Mouse (Mus musculus) intestine, embryonic 14.5 days (tissue): Measurements from ENCODE around the gene Kif26b. TPM values are rescaled to one million over a fixed set of nuclear protein-coding genes. Genes with fewer than 3 reads are reported as not detected.

ENCODE experiments used
- ATAC-seq: fragments of 200-750 bp; cut with Nextera tagmentation; replicated peaks from 2 replicates; pipeline ENCODE4 v1.8.0; 2017; ENCODE audit warnings: low read depth, moderate number of reproducible peaks, moderate TSS enrichment, moderate library complexity; ENCODE audit not compliant: low FRiP score, low TSS enrichment
- DNase-seq: peaks from one replicate; pipeline ENCODE4 v3.0.0-alpha.2; 2018; ENCODE audit warnings: low spot score
- H3K27ac ChIP-seq: fragments of 300-500 bp; sonication (generic); 2 replicates; pipeline ENCODE4 v1.5.1; 2014; ENCODE audit warnings: low read depth, mild to moderate bottlenecking, control low read depth
- H3K27me3 ChIP-seq: fragments of 300-500 bp; sonication (generic); replicated peaks from 2 replicates; pipeline ENCODE4 v1.6.1; 2014; ENCODE audit warnings: low read length, control low read depth; ENCODE audit not compliant: control insufficient read depth, insufficient read depth
- H3K36me3 ChIP-seq: fragments of 300-500 bp; sonication (generic); 2 replicates; pipeline ENCODE4 v1.6.1; 2014; ENCODE audit warnings: low read length, control low read depth; ENCODE audit not compliant: control insufficient read depth, insufficient read depth
- H3K4me1 ChIP-seq: fragments of 300-500 bp; sonication (generic); replicated peaks from 2 replicates; pipeline ENCODE4 v1.6.1; 2014; ENCODE audit warnings: low read length, control low read depth, mixed read lengths; ENCODE audit not compliant: control insufficient read depth, insufficient read depth
- H3K4me2 ChIP-seq: fragments of 300-500 bp; sonication (generic); 2 replicates; pipeline ENCODE4 v1.6.1; 2014; ENCODE audit warnings: low read length
- H3K4me3 ChIP-seq: fragments of 300-500 bp; sonication (generic); 2 replicates; pipeline ENCODE4 v1.5.1; 2014; ENCODE audit warnings: low read depth, low read length, control low read depth, mixed read lengths
- H3K9ac ChIP-seq: fragments of 300-500 bp; sonication (generic); 2 replicates; pipeline ENCODE4 v1.6.1; 2014; ENCODE audit warnings: mild to moderate bottlenecking, low read length
- H3K9me3 ChIP-seq: fragments of 300-500 bp; sonication (generic); 2 replicates; pipeline ENCODE4 v1.6.1; 2016; ENCODE audit warnings: low read length, control low read depth; ENCODE audit not compliant: control insufficient read depth
- WGBS: fragments of 180-500 bp; shearing (Covaris S2); extraction: QIAGEN DNeasy Blood & Tissue Kit; methylation state at CpG from one replicate; pipeline ENCODE4 v1.1.7; 2014; 5-methylcytosine and 5-hydroxymethylcytosine counted together
- polyA plus RNA-seq: library from polyadenylated mRNA; unstranded; fragments of >200 nt; fragmentation: Nextera tagmentation; extraction: Ambion mirVana; gene quantifications from 2 replicates; pipeline ENCODE4 v1.2.1, GENCODE M21; 2014

Gene Kif26b
- polyA plus RNA-seq, 1 experiment from 2014 or later, result 8.8 TPM

DNA sequence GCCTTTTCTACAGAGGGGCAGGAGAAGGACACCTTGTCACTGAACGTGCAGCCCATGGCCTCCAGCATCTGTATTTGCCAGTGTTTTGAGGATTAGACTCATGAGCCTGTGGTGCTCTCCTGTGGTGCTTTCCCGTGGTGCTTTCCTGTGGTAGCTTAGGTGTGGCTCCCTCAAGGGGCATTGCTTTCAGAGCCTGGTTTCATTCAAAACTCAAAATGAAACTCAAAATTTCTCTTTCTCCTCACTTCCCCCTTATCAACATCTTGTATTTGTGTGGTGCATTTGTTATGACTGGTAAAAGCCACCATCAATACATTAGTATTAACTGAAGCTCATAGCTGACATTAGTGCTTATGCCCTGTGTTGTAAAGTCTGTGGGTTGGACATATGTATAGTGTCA, 112.9 kb downstream of the Kif26b start:
- H3K9ac ChIP-seq, result no peak overlapping the region
- H3K27me3 ChIP-seq, result no peaks in the 10 kb centered on the region
- ATAC-seq (no peak), DNase-seq (no peak)
- H3K4me3 ChIP-seq, result no peak overlapping the region
- 70% methylated on average over 2 of the region's 2 CpGs for WGBS
- H3K4me1 ChIP-seq, result peaks cover 26% of the 10 kb centered on the region
- H3K36me3 ChIP-seq, result no peaks in the 10 kb centered on the region
- no peaks in the 10 kb centered on the region for H3K9me3 ChIP-seq
- no peak overlapping the region for H3K4me2 ChIP-seq
- H3K27ac ChIP-seq, result no peak overlapping the region

DNA sequence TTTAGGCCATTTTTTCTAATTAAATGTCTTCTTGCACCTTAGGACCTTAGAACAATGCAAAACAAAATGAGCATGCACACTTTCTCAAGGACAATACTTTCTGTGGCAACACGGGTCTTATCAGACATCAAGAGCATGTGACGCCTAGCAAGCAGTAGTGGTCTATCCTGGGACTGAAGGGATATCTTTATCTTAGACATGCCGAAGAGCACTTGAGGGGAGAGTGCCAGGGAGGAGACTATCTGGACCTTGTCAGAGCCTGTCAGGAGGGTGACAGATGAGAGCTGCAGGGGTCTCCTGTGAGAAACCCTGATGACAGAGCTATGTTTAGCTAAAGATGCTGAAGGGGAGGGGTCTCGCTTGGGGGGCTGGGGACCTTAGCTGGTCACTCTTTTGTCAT, 116.0 kb downstream of the Kif26b start:
- WGBS, result 62% methylated on average over 4 of the region's 4 CpGs
- H3K4me2 ChIP-seq, result no peak overlapping the region
- ATAC-seq (no peak), DNase-seq (no peak)
- no peak overlapping the region for H3K9ac ChIP-seq
- H3K27me3 ChIP-seq, result no peaks in the 10 kb centered on the region
- peaks cover 14% of the 10 kb centered on the region for H3K4me1 ChIP-seq
- no peak overlapping the region for H3K4me3 ChIP-seq
- H3K9me3 ChIP-seq, result no peaks in the 10 kb centered on the region
- no peaks in the 10 kb centered on the region for H3K36me3 ChIP-seq
- H3K27ac ChIP-seq, result no peak overlapping the region

DNA sequence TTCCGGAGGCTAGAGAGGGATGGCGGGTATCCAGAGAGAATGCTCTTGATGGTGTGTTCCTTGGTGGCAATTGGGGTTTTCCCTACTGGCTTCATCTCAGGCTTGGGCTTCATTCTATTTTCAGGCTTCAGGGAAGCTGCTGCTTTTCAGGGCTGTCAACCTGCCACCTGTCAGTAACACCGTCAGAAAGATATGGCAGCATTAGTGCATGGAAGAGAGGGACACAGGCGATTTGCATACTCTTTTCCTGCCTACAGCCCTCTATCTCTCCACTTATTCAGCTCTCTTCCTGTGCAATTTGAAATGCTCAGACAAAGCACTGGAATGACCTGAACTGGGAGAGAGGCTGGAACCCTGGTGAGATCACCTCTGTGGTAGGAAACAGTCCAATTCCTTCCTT, 117.7 kb downstream of the Kif26b start:
- H3K9me3 ChIP-seq, result no peaks in the 10 kb centered on the region
- H3K4me1 ChIP-seq, result peaks cover 6% of the 10 kb centered on the region
- no peak overlapping the region for H3K27ac ChIP-seq
- H3K36me3 ChIP-seq, result no peaks in the 10 kb centered on the region
- WGBS, result 90% methylated on average over 4 of the region's 4 CpGs
- H3K4me2 ChIP-seq, result no peak overlapping the region
- ATAC-seq, result no peak
- DNase-seq, result no peak
- H3K9ac ChIP-seq, result no peak overlapping the region
- H3K4me3 ChIP-seq, result no peak overlapping the region
- H3K27me3 ChIP-seq, result no peaks in the 10 kb centered on the region

DNA sequence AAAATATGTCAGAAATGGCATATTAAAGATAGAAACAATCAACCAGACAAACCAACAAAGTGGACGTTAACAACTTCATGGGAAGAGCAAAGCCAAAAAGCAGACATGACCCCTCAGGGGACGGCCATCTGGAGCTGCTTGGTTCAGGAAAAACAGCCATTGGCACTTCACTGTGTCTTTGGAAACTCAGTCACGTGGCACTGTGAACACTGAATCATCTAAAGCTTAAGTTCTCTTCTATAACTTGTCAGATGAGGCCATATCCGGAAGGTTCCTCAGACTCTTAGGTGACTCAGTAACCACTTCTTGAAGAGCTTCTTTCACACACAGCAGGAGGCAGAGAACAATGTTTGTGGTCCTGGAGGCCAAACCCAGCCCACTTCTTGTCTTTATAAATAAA, 126.6 kb downstream of the Kif26b start:
- Histone ChIP-seq H3K4me2 (no peak overlapping the region), H3K36me3 (no peaks in the 10 kb centered on the region), H3K27ac (no peak overlapping the region), H3K4me3 (no peak overlapping the region), H3K9me3 (no peaks in the 10 kb centered on the region), H3K9ac (no peak overlapping the region), H3K4me1 (peaks cover under 1% of the 10 kb centered on the region; the same call in 1 of the 2 replicates), H3K27me3 (no peaks in the 10 kb centered on the region)
- WGBS, result 80% methylated on average over 4 of the region's 4 CpGs
- DNase-seq (no peak), ATAC-seq (no peak)

DNA sequence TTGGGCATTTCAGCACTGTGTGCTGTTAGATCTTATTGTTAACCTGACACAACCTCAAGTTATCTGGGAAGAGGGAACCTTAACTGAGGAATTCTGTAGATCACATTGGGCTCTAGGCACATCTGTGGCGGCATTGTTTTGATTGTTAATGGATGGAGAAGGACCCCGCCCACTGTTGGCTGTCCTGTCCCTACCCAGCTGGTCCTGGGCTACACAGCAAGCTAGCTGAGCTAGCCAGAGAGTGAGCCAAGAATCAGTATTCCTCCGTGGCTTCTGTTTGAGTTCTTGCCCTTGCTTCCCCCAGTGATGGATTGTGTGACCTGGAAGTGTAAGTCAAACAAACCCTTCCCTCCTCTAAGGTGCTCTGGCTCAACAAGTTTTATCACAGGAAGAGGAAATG, 132.1 kb downstream of the Kif26b start:
- Histone ChIP-seq H3K36me3 (no peaks in the 10 kb centered on the region), H3K4me1 (peaks cover 15% of the 10 kb centered on the region; the same call in 1 of the 2 replicates), H3K4me3 (no peak overlapping the region), H3K9ac (no peak overlapping the region), H3K9me3 (no peaks in the 10 kb centered on the region), H3K27ac (no peak overlapping the region), H3K4me2 (0 out of 2 replicates have a peak overlapping the region, but pooled peaks have one; percentile 3), H3K27me3 (no peaks in the 10 kb centered on the region)
- DNase-seq, result no peak
- peak; percentile 33; the same call in 1 of the 2 replicates for ATAC-seq
- 26% methylated on average over 3 of the region's 3 CpGs for WGBS

DNA sequence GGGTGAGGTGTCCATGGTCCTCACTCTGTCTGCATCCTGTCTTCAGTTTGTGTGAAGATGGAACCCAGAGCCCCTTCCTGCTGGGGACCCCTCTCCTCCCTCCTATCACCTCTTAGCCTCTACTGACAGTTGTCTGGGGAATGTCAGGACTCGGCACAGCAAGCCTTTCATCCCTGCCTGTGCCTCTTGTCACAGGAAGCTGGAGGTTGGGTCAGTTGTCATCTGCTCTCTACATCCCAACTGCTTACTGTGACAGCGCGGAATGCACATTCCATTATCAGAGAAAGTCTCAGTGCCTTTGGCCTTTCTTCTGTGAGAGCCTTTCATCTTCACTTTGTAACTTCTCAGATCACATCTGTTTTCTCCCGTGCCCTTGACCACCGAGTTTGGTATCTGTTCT, 132.6 kb downstream of the Kif26b start:
- no peaks in the 10 kb centered on the region for H3K36me3 ChIP-seq
- H3K27ac ChIP-seq, result no peak overlapping the region
- no peak for DNase-seq

DNA sequence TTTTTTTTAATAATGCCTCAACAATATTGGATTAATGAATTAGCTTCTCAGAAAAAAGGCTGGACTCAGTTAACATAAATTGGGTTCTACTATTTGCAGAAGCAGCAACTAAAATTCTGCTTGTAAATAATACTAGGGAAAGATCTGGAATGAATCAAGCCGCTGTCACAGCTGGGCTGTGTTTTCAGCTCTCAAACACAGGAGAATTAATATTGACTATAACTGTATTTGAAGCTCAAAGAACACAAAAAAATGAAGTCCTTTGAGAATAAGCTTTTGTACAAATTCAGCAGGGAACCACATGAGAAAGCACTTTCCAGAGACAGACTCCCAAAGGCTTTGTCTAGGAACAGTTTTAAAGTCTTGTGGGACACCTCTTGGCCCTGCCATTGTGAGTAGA, 134.6 kb downstream of the Kif26b start:
- Histone ChIP-seq H3K4me1 (peaks cover 15% of the 10 kb centered on the region; the same call in 1 of the 2 replicates), H3K4me2 (no peak overlapping the region), H3K9ac (no peak overlapping the region), H3K9me3 (no peaks in the 10 kb centered on the region), H3K27ac (peak overlapping the region; percentile 29; the same call in 1 of the 2 replicates), H3K4me3 (no peak overlapping the region), H3K27me3 (no peaks in the 10 kb centered on the region), H3K36me3 (no peaks in the 10 kb centered on the region)
- 45% methylated on average over 1 of the region's 1 CpGs for WGBS
- no peak for DNase-seq
- ATAC-seq, result no peak

More for the DNA sequence above, 132.6 kb downstream of the Kif26b start:
- Histone ChIP-seq H3K27me3 (no peaks in the 10 kb centered on the region), H3K9me3 (no peaks in the 10 kb centered on the region), H3K4me1 (peaks cover 15% of the 10 kb centered on the region; the same call in 1 of the 2 replicates), H3K4me2 (no peak overlapping the region), H3K4me3 (no peak overlapping the region), H3K9ac (no peak overlapping the region)
- ATAC-seq, result peak; percentile 73; the same call in 1 of the 2 replicates
- 22% methylated on average over 5 of the region's 5 CpGs for WGBS

DNA sequence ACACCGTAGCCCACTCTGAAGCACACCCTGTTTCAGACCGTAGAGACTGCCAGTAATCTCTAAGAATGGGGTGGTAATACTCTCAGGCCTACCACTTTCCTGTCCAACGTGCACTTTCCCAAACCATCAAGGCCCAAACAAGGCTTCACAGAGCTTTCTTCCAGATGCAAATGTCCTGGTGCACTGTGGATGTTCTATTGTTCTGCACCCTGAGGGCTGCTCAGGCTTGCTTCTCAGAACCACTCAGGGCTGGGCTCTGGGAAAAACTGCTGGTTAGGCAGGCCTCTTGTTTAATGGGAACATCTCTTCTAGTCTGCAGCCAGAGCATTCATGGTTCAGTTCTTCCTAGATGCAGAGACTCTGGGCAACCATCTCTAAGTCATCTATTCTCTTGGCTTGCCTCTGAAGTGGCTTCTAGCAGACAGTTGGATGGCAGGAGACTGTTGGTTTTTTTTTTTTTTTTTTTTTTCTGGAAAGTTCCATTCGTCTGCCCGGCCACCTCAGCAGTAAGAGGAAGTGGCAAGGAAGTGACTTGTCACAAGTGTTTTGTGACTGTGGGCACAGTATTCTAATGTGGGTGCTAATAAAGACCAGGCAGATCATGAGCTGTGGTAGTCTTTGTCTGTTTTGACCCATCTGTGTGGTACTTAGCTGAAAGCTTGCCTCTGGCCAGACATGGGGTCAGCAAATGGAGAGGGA, 135.5 kb downstream of the Kif26b start:
- no peak overlapping the region for H3K9ac ChIP-seq
- H3K36me3 ChIP-seq, result no peaks in the 10 kb centered on the region
- H3K27ac ChIP-seq, result no peak overlapping the region
- no peaks in the 10 kb centered on the region for H3K9me3 ChIP-seq
- H3K27me3 ChIP-seq, result no peaks in the 10 kb centered on the region
- ATAC-seq (no peak), DNase-seq (no peak)
- peaks cover 15% of the 10 kb centered on the region; the same call in 1 of the 2 replicates for H3K4me1 ChIP-seq
- WGBS, result 84% methylated on average over 5 of the region's 5 CpGs
- H3K4me3 ChIP-seq, result no peak overlapping the region
- no peak overlapping the region for H3K4me2 ChIP-seq

DNA sequence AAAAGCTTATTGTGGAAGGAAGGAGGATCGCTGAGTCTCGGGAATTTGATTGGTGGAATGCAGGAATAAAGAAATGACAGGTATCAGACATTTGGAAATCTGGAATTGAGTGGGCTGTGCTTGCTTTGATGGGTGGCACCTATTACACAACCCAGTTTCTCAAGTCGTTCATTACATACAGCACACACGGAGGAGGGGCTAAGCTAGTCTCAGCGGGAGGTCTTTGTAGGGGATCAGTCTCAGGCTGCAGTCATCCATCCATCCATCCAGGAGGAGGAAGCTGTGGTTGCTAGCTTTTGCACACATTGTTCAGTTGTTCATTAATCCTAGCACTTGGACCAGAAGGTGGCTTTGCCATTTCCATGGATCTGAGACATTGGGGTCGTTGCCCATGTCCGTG, 137.6 kb downstream of the Kif26b start:
- Histone ChIP-seq H3K4me2 (no peak overlapping the region), H3K4me3 (no peak overlapping the region), H3K9ac (no peak overlapping the region), H3K27ac (no peak overlapping the region), H3K4me1 (peaks cover 8% of the 10 kb centered on the region; the same call in 1 of the 2 replicates), H3K27me3 (no peaks in the 10 kb centered on the region), H3K36me3 (no peaks in the 10 kb centered on the region), H3K9me3 (no peaks in the 10 kb centered on the region)
- 72% methylated on average over 7 of the region's 7 CpGs for WGBS
- DNase-seq (no peak), ATAC-seq (no peak)
